Mouse (Mus musculus) layer of hippocampus, adult 9-10 months (tissue): ENCODE data around the gene Sdf2.
A peak's percentile ranks its signal among the peaks of the same experiment; 100 is the strongest.
"Not testable (repeated sequence)": the region's sequence is repeated elsewhere in the genome, so short reads cannot be mapped to it uniquely, and the experiment has no call there.

Experiments used
- DNase-seq: peaks from one replicate; pipeline ENCODE4 v3.0.0; 2022; ENCODE audit warnings: low spot score

Gene Sdf2

GRCm38 (mm10) chr11:78261380-78262352 lies 16.1 kb downstream of the Sdf2 start, which contains the start of gene 2610507B11Rik:
Gene 2610507B11Rik, plus strand, starts transcription at chr11:78261752.
- peak; percentile 37 for DNase-seq

GRCm38 (mm10) chr11:78262550-78262949 lies 17.0 kb downstream of the Sdf2 start:
- no peak for DNase-seq

- no peak for DNase-seq
Observed at GRCm38 (mm10) chr11:78265571-78265970, 20.0 kb downstream of the Sdf2 start.

GRCm38 (mm10) chr11:78271986-78272385 lies 26.4 kb downstream of the Sdf2 start:
- peak; percentile 61 for DNase-seq

- DNase-seq = no peak
Observed at GRCm38 (mm10) chr11:78275596-78275995, 30.1 kb downstream of the Sdf2 start.

GRCm38 (mm10) chr11:78276169-78276568 lies 30.6 kb downstream of the Sdf2 start:
- not testable (repeated sequence) for DNase-seq

DNA sequence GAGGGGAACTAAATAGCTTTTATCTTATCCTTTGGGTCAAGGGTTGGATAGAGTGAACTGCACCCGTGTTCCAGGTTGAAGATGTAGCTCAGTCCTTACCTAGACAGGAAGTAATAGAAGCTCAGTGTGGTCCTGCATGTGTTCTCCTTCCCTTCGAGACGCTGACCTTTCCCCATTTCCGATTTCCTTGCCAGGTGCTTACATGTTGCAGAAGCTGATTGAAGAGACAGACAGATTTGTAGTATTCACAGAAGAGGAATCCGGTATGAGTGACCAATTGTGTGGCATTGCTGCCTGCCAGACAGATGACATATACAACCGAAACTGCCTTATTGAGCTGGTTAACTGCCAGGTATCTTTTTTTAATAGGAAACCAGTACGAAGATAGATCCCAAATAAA lies 33.3 kb downstream of the Sdf2 start:
- no peak for DNase-seq

GRCm38 (mm10) chr11:78279586-78279985 lies 34.0 kb downstream of the Sdf2 start:
- no peak for DNase-seq

GRCm38 (mm10) chr11:78289146-78289763 lies 43.7 kb downstream of the Sdf2 start:
- no peak for DNase-seq

DNA sequence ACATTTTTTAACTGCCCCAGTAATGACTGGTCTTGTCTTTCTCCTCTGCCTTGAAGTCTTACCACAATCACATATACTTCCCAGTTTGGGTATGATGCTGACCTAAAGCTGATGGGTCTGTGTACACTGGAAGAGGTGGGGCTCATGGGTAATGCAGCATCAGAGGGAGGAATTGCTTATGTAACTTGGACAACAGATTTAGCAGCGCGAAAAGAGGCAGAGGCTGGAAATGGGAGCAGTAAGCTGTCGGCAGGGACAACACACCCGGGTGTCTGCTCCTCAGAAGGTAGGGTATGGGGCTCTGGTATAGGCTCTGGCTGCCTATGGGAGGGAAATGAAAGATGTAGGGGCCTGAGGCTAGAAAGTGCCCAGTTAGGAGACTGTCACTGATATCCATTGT lies 45.1 kb downstream of the Sdf2 start, which contains the start of gene BC030499:
TSS of gene BC030499 (plus strand) at position 188 of the 400 bp plus-strand sequence.
- no peak for DNase-seq

- DNase-seq = no peak
Observed at GRCm38 (mm10) chr11:78294585-78294984, 49.0 kb downstream of the Sdf2 start.

DNA sequence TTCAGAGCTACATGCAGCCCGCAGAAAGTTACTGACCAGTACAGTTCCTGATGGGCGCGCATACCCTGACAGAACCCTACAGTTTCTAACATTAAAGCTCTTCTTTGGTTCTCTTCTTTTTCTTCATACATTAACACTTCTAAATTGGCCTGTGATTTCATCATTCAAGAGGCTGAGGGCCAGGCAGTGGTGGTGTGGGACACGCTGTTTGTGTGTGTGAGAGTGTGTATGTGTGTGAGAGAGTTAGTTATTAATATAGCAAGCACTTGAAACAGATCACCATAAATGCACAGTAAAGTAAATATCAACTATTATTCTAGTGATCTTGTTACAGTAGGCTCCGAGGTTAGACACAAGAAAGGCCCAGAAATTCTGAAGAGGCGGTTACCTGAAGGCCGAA lies 55.4 kb downstream of the Sdf2 start:
- no peak for DNase-seq

GRCm38 (mm10) chr11:78301357-78302084 lies 56.0 kb downstream of the Sdf2 start, which contains the start of gene Spag5:
Gene Spag5, plus strand, starts transcription at chr11:78301529.
- DNase-seq = peak; percentile 68
